Mouse (Mus musculus) hindbrain, embryonic 14.5 days (tissue): ENCODE measurements around the gene Olfr373. TPM values are rescaled to one million over a fixed set of nuclear protein-coding genes. Genes with fewer than 3 reads are reported as not detected.
"Not testable (repeated sequence)": the region's sequence is repeated elsewhere in the genome, so short reads cannot be mapped to it uniquely, and the experiment has no call there.

Source experiments
- ATAC-seq: fragments of 200-750 bp; cut with Nextera tagmentation; 2 replicates; pipeline ENCODE4 v1.8.0; 2017; ENCODE audit warnings: moderate number of reproducible peaks, mild to moderate bottlenecking, moderate TSS enrichment, moderate library complexity; ENCODE audit not compliant: low FRiP score
- DNase-seq: peaks from one replicate; pipeline ENCODE4 v3.0.0-alpha.2; 2015; ENCODE audit warnings: low spot score
- H3K27ac ChIP-seq: fragments of 300-500 bp; sonication (generic); 2 replicates; pipeline ENCODE4 v1.5.1; 2014; ENCODE audit warnings: mild to moderate bottlenecking, moderate library complexity
- H3K27me3 ChIP-seq: fragments of 300-500 bp; sonication (generic); 2 replicates; pipeline ENCODE4 v1.6.1; 2014; ENCODE audit warnings: mild to moderate bottlenecking, low read length, mixed read lengths; ENCODE audit not compliant: control insufficient read depth, insufficient read depth
- H3K36me3 ChIP-seq: fragments of 300-500 bp; sonication (generic); replicated peaks from 2 replicates; pipeline ENCODE4 v1.6.1; 2014; ENCODE audit not compliant: control insufficient read depth, insufficient read depth
- H3K4me1 ChIP-seq: fragments of 300-500 bp; sonication (generic); replicated peaks from 2 replicates; pipeline ENCODE4 v1.6.1; 2014; ENCODE audit warnings: antibody characterized with exemption, low read length, mixed read lengths; ENCODE audit not compliant: control insufficient read depth, insufficient read depth
- H3K4me2 ChIP-seq: fragments of 300-500 bp; sonication (generic); replicated peaks from 2 replicates; pipeline ENCODE4 v1.6.1; 2014; ENCODE audit warnings: mild to moderate bottlenecking, moderate library complexity
- H3K4me3 ChIP-seq: fragments of 300-500 bp; sonication (generic); replicated peaks from 2 replicates; pipeline ENCODE4 v1.5.1; 2014; ENCODE audit warnings: mild to moderate bottlenecking, low read length
- H3K9ac ChIP-seq: fragments of 300-500 bp; sonication (generic); 2 replicates; pipeline ENCODE4 v1.6.1; 2014
- H3K9me3 ChIP-seq: fragments of 300-500 bp; sonication (generic); 2 replicates; pipeline ENCODE4 v1.6.1; 2016; ENCODE audit warnings: low read length; ENCODE audit not compliant: control insufficient read depth
- WGBS: fragments of 180-500 bp; shearing (Covaris S2); extraction: QIAGEN DNeasy Blood & Tissue Kit; methylation state at CpG from one replicate; pipeline ENCODE4 v1.1.7; 2014; 5-methylcytosine and 5-hydroxymethylcytosine counted together
- polyA plus RNA-seq: library from polyadenylated mRNA; unstranded; fragments of >200 nt; fragmentation: Nextera tagmentation; extraction: Ambion mirVana; gene quantifications from 2 replicates; pipeline ENCODE4 v1.2.1, GENCODE M21; 2014

Gene Olfr373
- polyA plus RNA-seq, 1 experiment from 2014 or later: not detected

DNA sequence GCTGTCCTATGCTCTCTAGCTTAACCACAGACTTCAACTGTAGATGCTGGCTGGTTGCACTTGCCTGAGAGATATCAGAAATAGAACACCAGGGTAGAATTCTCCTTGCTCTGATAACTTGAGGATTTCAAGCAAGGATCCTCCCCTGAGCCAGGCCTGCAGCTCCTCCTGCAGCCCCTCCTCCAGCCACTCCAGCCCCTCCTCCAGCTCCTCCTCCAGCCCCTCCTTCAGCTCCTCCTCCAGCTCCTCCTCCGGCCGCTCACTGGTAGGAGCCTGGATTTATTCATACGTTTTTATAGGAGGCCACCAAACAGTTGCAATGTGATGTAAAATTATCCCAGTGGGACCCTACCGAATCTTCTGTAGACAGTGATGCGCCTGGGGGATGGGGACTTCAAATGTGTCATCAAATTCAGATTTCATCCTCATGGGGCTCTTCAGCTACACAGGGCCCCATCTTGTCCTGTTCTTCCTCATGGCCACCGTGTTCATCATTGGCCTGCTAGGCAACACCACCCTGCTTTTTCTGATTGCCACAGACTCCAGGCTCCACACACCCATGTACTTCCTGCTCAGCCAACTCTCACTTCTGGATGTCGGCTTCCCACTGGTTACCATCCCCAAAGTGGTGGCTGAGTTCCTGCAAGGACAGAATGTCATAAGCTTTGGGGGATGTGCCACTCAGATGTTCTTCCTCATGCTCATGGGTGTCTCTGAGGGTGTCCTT lies 16.6 kb downstream of the Olfr373 start:
- not testable (repeated sequence) for H3K27ac ChIP-seq, H3K27me3 ChIP-seq, H3K36me3 ChIP-seq, H3K4me3 ChIP-seq, H3K9ac ChIP-seq, H3K4me1 ChIP-seq, H3K4me2 ChIP-seq, H3K9me3 ChIP-seq, ATAC-seq, DNase-seq
- 61% methylated on average over 6 of the region's 7 CpGs for WGBS

DNA sequence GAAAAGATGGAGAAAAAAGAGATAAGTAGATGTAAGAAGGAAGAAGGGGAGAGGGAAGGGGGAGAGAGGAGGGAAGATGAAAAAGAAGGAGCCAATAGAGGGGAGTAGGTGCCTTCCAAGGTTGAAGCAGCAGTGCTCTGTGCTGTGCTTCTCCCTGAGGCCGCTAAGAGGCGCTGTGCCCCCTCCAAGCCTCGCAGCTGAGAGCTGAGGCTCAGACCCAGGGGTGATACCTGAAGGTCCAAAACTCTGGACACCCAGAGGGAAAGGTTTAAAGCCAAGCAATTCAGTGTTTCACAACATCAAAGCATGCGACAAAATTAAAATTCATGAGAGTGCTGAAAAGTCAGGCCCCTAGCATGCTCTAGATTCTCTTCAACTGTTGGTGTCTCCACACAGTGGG lies 22.2 kb downstream of the Olfr373 start:
- Histone ChIP-seq H3K4me1 (no peaks in the 10 kb centered on the region), H3K27me3 (no peaks in the 10 kb centered on the region), H3K4me2 (no peak overlapping the region), H3K9me3 (no peaks in the 10 kb centered on the region; the same call in 1 of the 2 replicates), H3K9ac (no peak overlapping the region), H3K27ac (no peak overlapping the region), H3K36me3 (no peaks in the 10 kb centered on the region), H3K4me3 (no peak overlapping the region)
- no peak for DNase-seq
- ATAC-seq: no peak
- WGBS: 23% methylated on average over 4 of the region's 4 CpGs

DNA sequence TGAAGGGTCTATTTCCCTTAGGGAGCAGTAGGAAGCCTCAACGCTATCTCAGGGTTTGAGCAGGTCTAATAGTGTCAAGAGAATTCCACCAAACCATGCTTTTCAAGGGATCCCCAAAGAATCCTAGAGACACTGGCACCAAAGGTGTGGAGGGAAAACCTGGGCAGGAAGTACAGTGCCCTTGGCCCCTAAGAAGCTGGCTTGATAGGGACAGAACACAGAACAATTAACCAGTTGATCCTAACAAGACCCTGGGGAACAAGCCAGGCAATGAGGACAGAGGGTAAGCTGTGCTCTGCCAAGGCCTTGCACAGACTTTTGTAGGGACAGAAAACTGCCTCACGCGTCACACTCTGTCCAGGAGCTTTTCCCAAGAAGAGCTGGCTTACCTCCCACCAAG lies 23.8 kb downstream of the Olfr373 start, which contains the start of gene Olfr374:
TSS of gene Olfr374 (plus strand) at position 301 of the 400 bp plus-strand sequence.
- no peak within 1 kb of the TSS for H3K4me3 ChIP-seq
- DNase-seq (no peak), ATAC-seq (no peak)
- H3K27ac ChIP-seq: no peak within 1 kb of the TSS
- no peak within 1 kb of the TSS for H3K4me2 ChIP-seq
- H3K9me3 ChIP-seq: no peaks in the 10 kb centered on the region; the same call in 1 of the 2 replicates
- 93% methylated on average over 3 of the region's 3 CpGs for WGBS
- H3K9ac ChIP-seq: no peak within 1 kb of the TSS
- H3K4me1 ChIP-seq: no peaks in the 10 kb centered on the region
- no peaks in the 10 kb centered on the region for H3K27me3 ChIP-seq
- no peaks in the 10 kb centered on the region for H3K36me3 ChIP-seq

DNA sequence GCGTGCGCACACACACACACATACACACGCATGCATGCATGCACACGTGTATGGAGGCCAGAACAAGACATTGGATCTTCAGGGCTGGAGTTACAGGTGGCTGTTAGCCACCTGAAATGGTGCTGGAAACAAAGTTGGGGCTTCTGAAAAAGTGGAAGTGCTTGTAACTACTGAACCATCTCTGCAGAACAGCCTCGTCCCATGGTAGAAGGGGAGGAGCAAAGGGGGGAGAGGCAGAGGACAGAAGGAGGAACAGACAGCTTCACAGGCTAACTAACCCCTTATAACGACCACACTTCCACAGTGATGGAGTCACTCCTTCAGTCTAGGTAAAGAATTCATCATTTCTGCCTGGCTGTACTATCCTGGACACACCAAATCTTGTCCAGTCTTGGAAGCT lies 27.9 kb downstream of the Olfr373 start:
- no peak overlapping the region for H3K4me3 ChIP-seq
- H3K4me2 ChIP-seq: no peak overlapping the region
- 78% methylated on average over 6 of the region's 6 CpGs for WGBS
- DNase-seq (no peak), ATAC-seq (no peak)
- no peak overlapping the region for H3K9ac ChIP-seq
- no peak overlapping the region for H3K27ac ChIP-seq
- no peaks in the 10 kb centered on the region for H3K4me1 ChIP-seq
- no peaks in the 10 kb centered on the region for H3K36me3 ChIP-seq
- H3K27me3 ChIP-seq: no peaks in the 10 kb centered on the region
- no peaks in the 10 kb centered on the region for H3K9me3 ChIP-seq

DNA sequence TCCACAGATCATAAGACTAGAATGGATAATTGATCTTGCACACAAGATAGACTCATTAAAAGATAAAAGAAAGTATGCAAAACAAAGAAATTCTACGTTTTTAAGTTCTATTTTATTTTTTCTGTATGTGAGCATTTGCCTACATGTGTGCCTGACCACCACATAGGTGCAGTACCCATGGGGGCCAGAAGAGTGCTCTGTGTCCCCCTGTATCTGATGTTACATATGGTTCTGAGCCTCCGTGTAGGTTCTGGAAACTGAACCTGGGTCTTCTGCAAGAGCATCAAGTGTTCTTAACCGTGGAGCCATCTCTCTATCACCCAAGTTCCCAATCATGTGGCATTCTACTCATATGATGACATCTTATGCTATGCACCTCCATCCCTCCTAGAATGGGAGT lies 29.5 kb downstream of the Olfr373 start:
- Histone ChIP-seq H3K36me3 (no peaks in the 10 kb centered on the region), H3K4me3 (no peak overlapping the region), H3K27ac (no peak overlapping the region), H3K9me3 (no peaks in the 10 kb centered on the region), H3K4me2 (no peak overlapping the region), H3K27me3 (no peaks in the 10 kb centered on the region), H3K4me1 (no peaks in the 10 kb centered on the region), H3K9ac (no peak overlapping the region)
- ATAC-seq (no peak), DNase-seq (no peak)
- WGBS: 76% methylated on average over 3 of the region's 3 CpGs

DNA sequence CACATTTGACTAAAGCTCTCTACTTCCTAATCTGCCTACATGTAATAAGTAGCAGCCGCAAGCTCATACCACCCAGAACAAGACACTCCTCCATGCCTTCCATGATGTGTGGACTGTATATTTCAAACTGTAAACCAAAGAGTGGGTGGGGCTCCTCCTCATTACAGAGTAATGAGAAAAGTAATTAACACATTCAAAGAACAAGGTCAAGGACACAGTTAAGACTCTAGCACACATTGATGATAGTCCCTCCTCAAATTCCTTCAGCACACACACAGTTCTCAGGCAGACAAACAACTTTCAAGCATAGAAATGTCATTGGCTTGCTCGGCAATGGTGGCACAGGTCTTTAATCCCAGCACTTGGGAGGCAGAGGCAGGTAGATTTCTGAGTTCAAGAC lies 32.2 kb downstream of the Olfr373 start:
- Histone ChIP-seq H3K27ac (no peak overlapping the region), H3K4me1 (no peaks in the 10 kb centered on the region), H3K36me3 (no peaks in the 10 kb centered on the region), H3K4me3 (no peak overlapping the region), H3K27me3 (no peaks in the 10 kb centered on the region), H3K4me2 (no peak overlapping the region), H3K9ac (no peak overlapping the region), H3K9me3 (no peaks in the 10 kb centered on the region)
- no peak for ATAC-seq
- WGBS: 89% methylated on average over 2 of the region's 2 CpGs
- no peak for DNase-seq

DNA sequence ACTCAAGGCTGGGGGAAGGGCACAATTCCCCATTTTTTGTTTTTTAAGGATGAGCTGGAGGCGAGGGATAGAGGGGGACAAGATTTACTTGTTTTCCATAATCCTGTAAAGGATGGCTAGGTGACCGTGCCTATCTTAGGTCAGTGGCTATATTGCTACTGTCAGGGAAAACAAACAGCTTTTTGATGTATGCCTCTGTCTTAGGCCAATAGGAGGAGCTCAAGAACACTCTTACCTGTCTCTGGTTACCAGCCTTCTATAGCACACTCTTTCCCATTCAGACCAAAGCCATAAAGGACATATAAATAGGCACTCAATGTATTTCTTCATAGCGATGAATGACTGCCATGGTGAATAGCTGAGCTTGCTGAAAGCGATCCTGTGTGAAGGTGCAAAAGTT lies 35.6 kb downstream of the Olfr373 start:
- no peak for ATAC-seq
- no peaks in the 10 kb centered on the region for H3K36me3 ChIP-seq
- 52% methylated on average over 4 of the region's 4 CpGs for WGBS
- no peak overlapping the region for H3K9ac ChIP-seq
- no peak for DNase-seq
- H3K27me3 ChIP-seq: no peaks in the 10 kb centered on the region
- H3K4me1 ChIP-seq: no peaks in the 10 kb centered on the region
- no peaks in the 10 kb centered on the region for H3K9me3 ChIP-seq
- no peak overlapping the region for H3K4me3 ChIP-seq
- no peak overlapping the region for H3K27ac ChIP-seq
- no peak overlapping the region for H3K4me2 ChIP-seq

DNA sequence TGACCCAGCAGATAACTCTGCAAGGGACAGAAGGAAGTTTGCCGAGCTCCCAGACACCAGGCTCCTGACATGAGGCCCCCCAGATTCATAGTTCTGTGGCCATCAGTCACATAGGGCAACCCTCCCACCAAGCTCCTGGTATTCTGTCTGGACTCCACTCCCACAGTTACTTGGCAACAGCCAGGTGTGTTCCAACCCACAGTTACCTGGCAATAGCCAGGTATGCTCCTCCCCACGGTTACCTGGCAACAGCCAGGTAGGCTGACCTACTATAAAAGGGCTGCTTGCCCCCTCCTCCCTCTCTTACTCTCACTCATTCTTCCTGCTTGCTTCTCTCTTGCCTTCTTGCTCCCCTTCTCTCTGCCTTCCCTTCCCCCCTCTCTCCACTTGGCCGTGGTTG lies 38.5 kb downstream of the Olfr373 start:
- not testable (repeated sequence) for H3K4me1 ChIP-seq, H3K27ac ChIP-seq, H3K27me3 ChIP-seq, H3K4me3 ChIP-seq, H3K36me3 ChIP-seq, H3K9ac ChIP-seq, DNase-seq, H3K4me2 ChIP-seq, H3K9me3 ChIP-seq, ATAC-seq
- WGBS: 69% methylated on average over 3 of the region's 3 CpGs

DNA sequence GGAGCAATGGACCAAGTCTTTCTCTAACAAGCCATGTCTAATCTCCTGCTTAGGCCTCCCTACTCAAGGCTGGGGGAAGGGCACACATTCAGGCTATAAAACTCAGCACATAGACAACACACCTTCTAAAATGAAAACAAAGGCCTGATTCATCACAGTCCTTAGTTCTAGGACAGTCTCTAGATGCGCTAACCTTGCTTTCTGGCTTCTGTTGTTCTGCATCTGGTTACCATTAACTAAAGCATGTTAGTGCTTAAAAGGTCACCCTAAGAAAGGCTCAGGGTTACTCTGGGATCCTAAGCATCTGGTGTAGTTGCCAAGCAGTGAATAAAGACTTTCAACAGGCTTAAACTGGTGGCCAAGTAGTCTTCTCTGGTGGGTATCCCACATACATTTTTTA lies 39.0 kb downstream of the Olfr373 start:
- H3K4me1 ChIP-seq: no peaks in the 10 kb centered on the region
- no peaks in the 10 kb centered on the region for H3K9me3 ChIP-seq
- no peak overlapping the region for H3K4me3 ChIP-seq
- WGBS: 77% methylated on average over 1 of the region's 1 CpGs
- no peaks in the 10 kb centered on the region for H3K27me3 ChIP-seq
- H3K36me3 ChIP-seq: no peaks in the 10 kb centered on the region
- H3K27ac ChIP-seq: no peak overlapping the region
- ATAC-seq (no peak), DNase-seq (no peak)
- H3K9ac ChIP-seq: no peak overlapping the region
- H3K4me2 ChIP-seq: no peak overlapping the region

DNA sequence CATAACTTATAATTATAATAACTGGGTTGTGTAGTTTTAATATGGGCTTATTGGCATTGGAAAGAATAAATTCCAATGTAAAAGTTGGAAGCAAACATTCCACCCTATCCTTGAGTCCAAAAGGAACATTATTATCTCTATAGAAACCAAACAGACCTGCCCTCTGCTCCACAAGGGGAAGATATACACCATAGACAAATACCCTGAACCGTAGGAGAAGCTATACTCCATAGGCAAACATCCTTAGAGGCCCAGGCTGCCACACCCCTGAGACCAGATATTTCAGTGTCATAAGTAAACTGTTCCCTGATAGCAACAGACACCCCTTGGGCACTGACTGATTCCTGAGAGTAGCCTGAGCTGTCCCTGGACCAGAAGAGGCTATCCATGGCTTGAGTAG lies 44.9 kb downstream of the Olfr373 start:
- no peak overlapping the region for H3K27ac ChIP-seq
- H3K27me3 ChIP-seq: no peaks in the 10 kb centered on the region
- DNase-seq: no peak
- H3K9me3 ChIP-seq: no peaks in the 10 kb centered on the region
- H3K9ac ChIP-seq: no peak overlapping the region
- no peak for ATAC-seq
- no peak overlapping the region for H3K4me2 ChIP-seq
- no peak overlapping the region for H3K4me3 ChIP-seq
- H3K36me3 ChIP-seq: no peaks in the 10 kb centered on the region
- 82% methylated on average over 1 of the region's 1 CpGs for WGBS
- no peaks in the 10 kb centered on the region for H3K4me1 ChIP-seq
